In the genomic region with DNA sequence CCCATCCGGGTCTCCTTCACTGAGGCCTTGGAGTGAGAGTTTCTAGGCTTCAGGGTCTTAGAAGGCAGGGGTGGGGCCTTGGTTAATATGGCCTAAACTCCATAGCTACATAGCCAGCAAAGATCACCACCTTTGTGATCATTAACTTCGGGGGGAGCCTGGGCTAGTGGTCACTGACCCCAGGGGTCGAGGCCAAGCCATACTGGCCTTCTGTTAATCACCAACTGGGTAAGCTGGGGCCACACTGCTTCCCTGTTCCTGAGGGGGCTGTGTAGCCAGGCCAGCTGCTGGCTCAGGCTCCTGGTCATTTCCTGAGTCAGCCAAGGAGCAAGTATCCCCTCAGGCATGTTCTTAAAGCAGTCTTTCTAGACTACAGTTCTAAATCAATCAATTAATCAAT, we compare ENCODE assay signal across 26 mouse cellular contexts. TPM values are rescaled to one million over a fixed set of nuclear protein-coding genes. Genes with fewer than 3 reads are reported as not detected.
A peak's percentile ranks its signal among the peaks of the same experiment; 100 is the strongest.
DNase-seq lines count a peak whose midpoint lies in the region; ATAC-seq and TF ChIP-seq lines count a peak whose summit lies in the region.
"Had no signal": no experiment of that assay in that cellular context is flagged by ENCODE, and none has a peak within 500 bp of the region (broad histone marks: within the 10 kb centered on the region; RNA-seq: fewer than 3 reads in every experiment).

No protein-coding gene starts in this region.

- WGBS in liver, embryonic 14.5 days (ENCODE audit: insufficient replicate concordance), result 51% methylated on average over 3 of the region's 3 CpGs
- WGBS in midbrain, embryonic 14.5 days, result 77% methylated on average over 3 of the region's 3 CpGs

- no peak overlapping the region for H3K9ac ChIP-seq in liver, embryonic 14.5 days (replicated peaks)
- no peak overlapping the region for H3K9ac ChIP-seq in midbrain, embryonic 14.5 days (replicated peaks; ENCODE audit: low read length)
- H3K9ac ChIP-seq: embryonic facial prominence, embryonic 13.5 days; forebrain, embryonic 12.5 days; heart, embryonic 12.5 days; hindbrain, embryonic 12.5 days; neural tube, embryonic 15.5 days had no signal

- no peak overlapping the region for H3K4me3 ChIP-seq in gastrocnemius, adult 2 months
- no peak overlapping the region for H3K4me3 ChIP-seq in liver, embryonic 14.5 days (ENCODE audit: insufficient read depth in 1 of 2, low read depth in 2 of 2, low read length in 2 of 2)
- no peak overlapping the region for H3K4me3 ChIP-seq in midbrain, embryonic 14.5 days (replicated peaks; ENCODE audit: low read depth, low read length)
- H3K4me3 ChIP-seq: embryonic facial prominence, embryonic 13.5 days; erythroblast, embryonic 14.5 days; forebrain, embryonic 12.5 days; heart, embryonic 12.5 days; hindbrain, embryonic 12.5 days; left cerebral cortex, adult 2 months; midbrain, embryonic 10.5 days; neural tube, embryonic 15.5 days had no signal

- DNase-seq in gastrocnemius, adult 2 months, result no peak
- no peak for DNase-seq in gastrocnemius, postnatal 14 days
- peak; percentile 57 for DNase-seq in kidney, adult 9 months
- DNase-seq in kidney, postnatal 36 days, result peak; percentile 50 to 78
- peak in 1 of 3 experiments; percentile 26 for DNase-seq in liver, embryonic 14.5 days (ENCODE audit: low read depth in 3 of 3, low spot score in 3 of 3)
- DNase-seq in right cerebral cortex, postnatal 10 days (ENCODE audit: low spot score in 2 of 2), result no peak
- DNase-seq in gastrocnemius, postnatal 25 days, result no peak
- no peak for DNase-seq in midbrain, embryonic 14.5 days
- DNase-seq: adrenal gland, adult 8-10 months; cerebellum, adult 2 months; cerebellum, postnatal 25 days; embryo, embryonic 11 days; heart, adult 18-20 months; heart, postnatal 10 days; right cerebral cortex, adult 18-20 months; thymus, adult 18-20 months had no signal

- no peak overlapping the region for H3K4me2 ChIP-seq in liver, embryonic 14.5 days (ENCODE audit: low read depth)
- H3K4me2 ChIP-seq in midbrain, embryonic 14.5 days (ENCODE audit: low read length), result no peak overlapping the region
- H3K4me2 ChIP-seq: embryonic facial prominence, embryonic 13.5 days; forebrain, embryonic 12.5 days; heart, embryonic 12.5 days; hindbrain, embryonic 12.5 days; neural tube, embryonic 15.5 days had no signal

- no peak for TF ChIP-seq CTCF in gastrocnemius, adult 2 months (IDR thresholded peaks at IDR 0.05)
- no peak for TF ChIP-seq CTCF in liver, embryonic 14.5 days (IDR thresholded peaks at IDR 0.05; ENCODE audit: low read depth)

- peaks cover 18% of the 10 kb centered on the region for H3K27me3 ChIP-seq in liver, embryonic 14.5 days (ENCODE audit: control insufficient read depth, insufficient read depth, low read length)
- peaks cover 24% of the 10 kb centered on the region for H3K27me3 ChIP-seq in midbrain, embryonic 14.5 days (ENCODE audit: control insufficient read depth, insufficient read depth, low read length)

- TF ChIP-seq EP300 in liver, embryonic 14.5 days (IDR thresholded peaks at IDR 0.05; ENCODE audit: low read depth), result no peak

- H3K27ac ChIP-seq in gastrocnemius, adult 2 months, result peak overlapping the region; percentile 85
- H3K27ac ChIP-seq in liver, embryonic 14.5 days, result no peak overlapping the region
- no peak overlapping the region for H3K27ac ChIP-seq in midbrain, embryonic 14.5 days (replicated peaks; ENCODE audit: low read depth, low read length)
- H3K27ac ChIP-seq: embryonic facial prominence, embryonic 13.5 days; forebrain, embryonic 12.5 days; hindbrain, embryonic 12.5 days; midbrain, embryonic 10.5 days; neural tube, embryonic 15.5 days had no signal

- ATAC-seq in liver, embryonic 14.5 days (ENCODE audit: insufficient read depth), result peak; percentile 42; the same call in 1 of the 2 replicates
- ATAC-seq in midbrain, embryonic 14.5 days (ENCODE audit: low FRiP score, low TSS enrichment), result no peak
- ATAC-seq: activated CD4-positive, CD25-positive, alpha-beta regulatory T cell, adult 4 months; intestine, postnatal 0 days had no signal

- H3K36me3 ChIP-seq in liver, embryonic 14.5 days (replicated peaks; ENCODE audit: control insufficient read depth, insufficient read depth, low read depth), result no peaks in the 10 kb centered on the region
- H3K36me3 ChIP-seq in midbrain, embryonic 14.5 days (ENCODE audit: control insufficient read depth, insufficient read depth, low read length), result no peaks in the 10 kb centered on the region
- H3K36me3 ChIP-seq: forebrain, embryonic 12.5 days; hindbrain, embryonic 12.5 days; midbrain, embryonic 10.5 days; neural tube, embryonic 15.5 days had no signal

- peaks cover 0 to 12% of the 10 kb centered on the region in 2 experiments; a peak in 2 of 4 replicates for H3K4me1 ChIP-seq in liver, embryonic 14.5 days (replicated peaks; ENCODE audit: control insufficient read depth in 2 of 2, insufficient read depth in 2 of 2, low read length in 1 of 2)
- H3K4me1 ChIP-seq in midbrain, embryonic 14.5 days (ENCODE audit: control insufficient read depth, insufficient read depth, low read length), result peaks cover 5% of the 10 kb centered on the region

- intact Hi-C loops in gastrocnemius, adult 2 months (cut with DNase I), result no loop called here
- intact Hi-C loops in gastrocnemius, postnatal 14 days (cut with DNase I; ENCODE audit: low total_unique reads), result no loop called here

- H3K9me3 ChIP-seq in liver, embryonic 14.5 days (ENCODE audit: control insufficient read depth, low read length), result no peaks in the 10 kb centered on the region
- H3K9me3 ChIP-seq in midbrain, embryonic 14.5 days (ENCODE audit: control insufficient read depth, low read length), result no peaks in the 10 kb centered on the region
- H3K9me3 ChIP-seq: embryonic facial prominence, embryonic 13.5 days; forebrain, embryonic 12.5 days; heart, embryonic 12.5 days; hindbrain, embryonic 12.5 days; midbrain, embryonic 10.5 days; neural tube, embryonic 15.5 days had no signal

RNA-seq across cellular contexts. Expression of a gene that starts 23.8 kb away (rescaled TPM):
- total RNA-seq in gastrocnemius, adult 2 months (2021), result 100 to 1,000 TPM; 676 to 777 TPM
- 100 to 1,000 TPM; 177 to 231 TPM for total RNA-seq in gastrocnemius, postnatal 14 days (2021)
- polyA plus RNA-seq in liver, embryonic 14.5 days (2012; rRNA removed), result 71.0 and 81.0 TPM in 2 replicates
- 83.0 and 115 TPM in 2 replicates for polyA plus RNA-seq in liver, embryonic 14.5 days (2014; fragmentation: Nextera tagmentation; extraction: Ambion mirVana)
- 100 to 1,000 TPM; 345 to 440 TPM for total RNA-seq in gastrocnemius, postnatal 25 days (2021)
- 8.8 and 18.9 TPM in 2 replicates for polyA plus RNA-seq in midbrain, embryonic 14.5 days (2014; fragmentation: Nextera tagmentation; extraction: Ambion mirVana)

RNA-seq across cellular contexts. Expression of a gene that starts 56.8 kb away (rescaled TPM):
- total RNA-seq in gastrocnemius, adult 2 months (2021), result 10 to 100 TPM; 17.1 to 30.1 TPM
- 10 to 100 TPM; 20.1 to 22.2 TPM for total RNA-seq in gastrocnemius, postnatal 14 days (2021)
- 68.4 and 77.0 TPM in 2 replicates for polyA plus RNA-seq in liver, embryonic 14.5 days (2012; rRNA removed)
- polyA plus RNA-seq in liver, embryonic 14.5 days (2014; fragmentation: Nextera tagmentation; extraction: Ambion mirVana), result 149 and 166 TPM in 2 replicates
- 10 to 100 TPM; 11.8 to 25.2 TPM for total RNA-seq in gastrocnemius, postnatal 25 days (2021)
- 7.2 and 11.2 TPM in 2 replicates for polyA plus RNA-seq in midbrain, embryonic 14.5 days (2014; fragmentation: Nextera tagmentation; extraction: Ambion mirVana)

Comparison
In these comparisons a context has a peak if more than half of its experiments do, and no peak if none do; other contexts are left out.
1. DNase-seq: peak in kidney, adult 9 months (single experiment) and kidney, postnatal 36 days (2 of 2); none in gastrocnemius, adult 2 months (single experiment), gastrocnemius, postnatal 14 days (single experiment), right cerebral cortex, postnatal 10 days (0 of 2), gastrocnemius, postnatal 25 days (single experiment) and midbrain, embryonic 14.5 days (single experiment).